Mouse (Mus musculus): ENCODE data around the gene Plch2.

- TF ChIP-seq CTCF (IDR thresholded peaks at IDR 0.05; ENCODE audit: insufficient read depth, low read length) = no peak
- TF ChIP-seq POLR2A (IDR thresholded peaks at IDR 0.05; ENCODE audit: borderline replicate concordance, extremely low read depth, low read depth, low read length) = no peak
Observed at GRCm38 (mm10) chr4:154952461-154953241, 103.9 kb downstream of the Plch2 start.

Measured in lung, adult 2 months (tissue).